Mouse (Mus musculus): ENCODE measurements at regions not wholly inside any gene's neighbourhood (a gene's known extent, or its start where the extent isn't known, plus 50 kb on each side); places are given as distances from the start of the nearest gene placed in this dataset.

GRCm38 (mm10) chr10:125685130-125685529 lies 280.8 kb upstream of the Lrig3 start:
- TF ChIP-seq GATA1 (IDR thresholded peaks at IDR 0.05; ENCODE audit: borderline replicate concordance, low read length) (no peak), FLI1 (IDR thresholded peaks at IDR 0.05; ENCODE audit: low read length) (no peak)
